Comparison of ENCODE assay signal across 15 mouse cellular contexts in the genomic region with DNA sequence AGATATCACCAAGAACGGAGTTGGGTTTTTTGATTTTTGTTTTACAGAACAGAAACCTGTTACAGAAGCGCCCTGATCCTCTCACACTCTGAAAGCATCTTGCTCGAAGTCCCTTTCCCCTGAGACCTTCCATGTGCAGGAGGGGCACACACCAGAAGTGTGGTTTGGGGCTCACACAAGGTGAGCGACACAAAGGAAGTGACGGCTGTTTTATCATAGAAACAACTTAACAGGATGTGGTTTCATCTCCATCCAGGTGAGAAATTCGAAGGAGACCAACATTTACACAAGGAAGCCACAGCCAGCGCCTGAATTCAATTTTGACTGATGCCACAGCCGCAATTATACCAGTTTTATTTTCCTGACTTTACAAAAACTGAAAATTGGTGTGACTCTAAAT. TPM values are rescaled to one million over a fixed set of nuclear protein-coding genes. Genes with fewer than 3 reads are reported as not detected.
A peak's percentile ranks its signal among the peaks of the same experiment; 100 is the strongest.
DNase-seq lines count a peak whose midpoint lies in the region; ATAC-seq and TF ChIP-seq lines count a peak whose summit lies in the region.
"Had no signal": no experiment of that assay in that cellular context is flagged by ENCODE, and none has a peak within 500 bp of the region (broad histone marks: within the 10 kb centered on the region; RNA-seq: fewer than 3 reads in every experiment).

No protein-coding gene starts in this region.

- DNase-seq in intestine, embryonic 14.5 days (ENCODE audit: low spot score): peak; percentile 23
- peak; percentile 80 for DNase-seq in A20 (ENCODE audit: low read depth, low spot score)
- peak; percentile 64 for DNase-seq in thymus, adult 2 months
- no peak for DNase-seq in midbrain, embryonic 14.5 days
- no peak for DNase-seq in forebrain, embryonic 14.5 days (ENCODE audit: low spot score)
- no peak for DNase-seq in right cerebral cortex, postnatal 36 days (ENCODE audit: low spot score in 2 of 2)
- DNase-seq: cerebellum, adult 18-20 months; gastrocnemius, postnatal 36 days; kidney, postnatal 4 days; right cerebral cortex, postnatal 25 days had no signal

- no peak overlapping the region for H3K27ac ChIP-seq in intestine, embryonic 14.5 days (ENCODE audit: low read depth)
- no peak overlapping the region for H3K27ac ChIP-seq in intestine, embryonic 15.5 days
- H3K27ac ChIP-seq in thymus, adult 2 months (ENCODE audit: control insufficient read depth, insufficient read depth, low read length): no peak overlapping the region; the same call in 1 of the 2 replicates
- H3K27ac ChIP-seq in midbrain, embryonic 14.5 days (replicated peaks; ENCODE audit: low read depth, low read length): no peak overlapping the region
- no peak overlapping the region for H3K27ac ChIP-seq in forebrain, embryonic 14.5 days (ENCODE audit: low read depth, low read length)
- H3K27ac ChIP-seq: heart, embryonic 13.5 days; limb, embryonic 10.5 days had no signal

- no peak overlapping the region for H3K9ac ChIP-seq in intestine, embryonic 14.5 days (ENCODE audit: low read length)
- no peak overlapping the region for H3K9ac ChIP-seq in intestine, embryonic 15.5 days
- H3K9ac ChIP-seq in midbrain, embryonic 14.5 days (replicated peaks; ENCODE audit: low read length): no peak overlapping the region
- no peak overlapping the region for H3K9ac ChIP-seq in forebrain, embryonic 14.5 days (ENCODE audit: low read length)
- H3K9ac ChIP-seq: heart, embryonic 13.5 days had no signal

- no peak overlapping the region for H3K4me3 ChIP-seq in intestine, embryonic 14.5 days (ENCODE audit: low read depth, low read length)
- no peak overlapping the region for H3K4me3 ChIP-seq in intestine, embryonic 15.5 days (replicated peaks)
- H3K4me3 ChIP-seq in thymus, adult 2 months (ENCODE audit: control insufficient read depth, insufficient read depth, low read length): no peak overlapping the region
- H3K4me3 ChIP-seq in midbrain, embryonic 14.5 days (replicated peaks; ENCODE audit: low read depth, low read length): no peak overlapping the region
- H3K4me3 ChIP-seq in forebrain, embryonic 14.5 days (ENCODE audit: low read depth, low read length): no peak overlapping the region
- H3K4me3 ChIP-seq: erythroblast, embryonic 14.5 days; heart, embryonic 13.5 days; limb, embryonic 10.5 days had no signal

- no peak for ATAC-seq in intestine, embryonic 14.5 days (replicated peaks; ENCODE audit: low FRiP score, low TSS enrichment, low read depth)
- no peak for ATAC-seq in intestine, embryonic 15.5 days
- ATAC-seq in hematopoietic stem cell, adult 5-6 weeks (replicated peaks in 1 of 2; ENCODE audit: insufficient read depth in 1 of 2, low FRiP score in 2 of 2, low TSS enrichment in 1 of 2, low read depth in 1 of 2, poor library complexity in 2 of 2, severe bottlenecking in 2 of 2): peak; percentile 63 to 65
- no peak for ATAC-seq in midbrain, embryonic 14.5 days (ENCODE audit: low FRiP score, low TSS enrichment)
- no peak for ATAC-seq in forebrain, embryonic 14.5 days

- no peak for TF ChIP-seq CTCF in thymus, adult 2 months (IDR thresholded peaks at IDR 0.05; ENCODE audit: borderline replicate concordance, control insufficient read depth, extremely low read depth, insufficient read depth, low read length, poor library complexity)

- H3K36me3 ChIP-seq in intestine, embryonic 14.5 days (ENCODE audit: control insufficient read depth, insufficient read depth, low read length): no peaks in the 10 kb centered on the region
- H3K36me3 ChIP-seq in intestine, embryonic 15.5 days: no peaks in the 10 kb centered on the region
- H3K36me3 ChIP-seq in thymus, adult 2 months (ENCODE audit: control insufficient read depth, insufficient read depth, low read length): no peaks in the 10 kb centered on the region
- H3K36me3 ChIP-seq in midbrain, embryonic 14.5 days (ENCODE audit: control insufficient read depth, insufficient read depth, low read length): no peaks in the 10 kb centered on the region
- no peaks in the 10 kb centered on the region for H3K36me3 ChIP-seq in forebrain, embryonic 14.5 days (ENCODE audit: control insufficient read depth, insufficient read depth, low read length)
- H3K36me3 ChIP-seq: heart, embryonic 13.5 days; limb, embryonic 10.5 days had no signal

- no peak for TF ChIP-seq POLR2A in thymus, adult 2 months (IDR thresholded peaks at IDR 0.05; ENCODE audit: control insufficient read depth, extremely low read depth, insufficient read depth, low read length, poor library complexity)

- no peak overlapping the region for H3K4me2 ChIP-seq in intestine, embryonic 14.5 days (ENCODE audit: low read length)
- H3K4me2 ChIP-seq in intestine, embryonic 15.5 days (replicated peaks): no peak overlapping the region
- H3K4me2 ChIP-seq in midbrain, embryonic 14.5 days (ENCODE audit: low read length): no peak overlapping the region
- no peak overlapping the region for H3K4me2 ChIP-seq in forebrain, embryonic 14.5 days (ENCODE audit: low read length)
- H3K4me2 ChIP-seq: heart, embryonic 13.5 days had no signal

- 84% methylated on average over 8 of the region's 8 CpGs for WGBS in intestine, embryonic 14.5 days
- WGBS in intestine, embryonic 15.5 days: 83% methylated on average over 8 of the region's 8 CpGs
- WGBS in thymus, adult 2 months: 9% methylated on average over 8 of the region's 8 CpGs
- WGBS in midbrain, embryonic 14.5 days: 92% methylated on average over 8 of the region's 8 CpGs
- WGBS in forebrain, embryonic 14.5 days: 88% methylated on average over 8 of the region's 8 CpGs

- no peaks in the 10 kb centered on the region for H3K9me3 ChIP-seq in intestine, embryonic 14.5 days (ENCODE audit: control insufficient read depth, low read length)
- no peaks in the 10 kb centered on the region for H3K9me3 ChIP-seq in intestine, embryonic 15.5 days
- H3K9me3 ChIP-seq in midbrain, embryonic 14.5 days (ENCODE audit: control insufficient read depth, low read length): no peaks in the 10 kb centered on the region
- H3K9me3 ChIP-seq in forebrain, embryonic 14.5 days (replicated peaks; ENCODE audit: control insufficient read depth, low read length): no peaks in the 10 kb centered on the region
- H3K9me3 ChIP-seq: heart, embryonic 13.5 days; limb, embryonic 10.5 days had no signal

- no peaks in the 10 kb centered on the region for H3K27me3 ChIP-seq in intestine, embryonic 14.5 days (replicated peaks; ENCODE audit: control insufficient read depth, insufficient read depth, low read length)
- H3K27me3 ChIP-seq in intestine, embryonic 15.5 days (replicated peaks): no peaks in the 10 kb centered on the region
- H3K27me3 ChIP-seq in thymus, adult 2 months (ENCODE audit: control insufficient read depth, insufficient read depth, low read length): no peaks in the 10 kb centered on the region
- no peaks in the 10 kb centered on the region for H3K27me3 ChIP-seq in midbrain, embryonic 14.5 days (ENCODE audit: control insufficient read depth, insufficient read depth, low read length)
- H3K27me3 ChIP-seq in forebrain, embryonic 14.5 days (replicated peaks; ENCODE audit: control insufficient read depth, insufficient read depth, low read length): no peaks in the 10 kb centered on the region
- H3K27me3 ChIP-seq: heart, embryonic 13.5 days had no signal

- H3K4me1 ChIP-seq in intestine, embryonic 14.5 days (replicated peaks; ENCODE audit: control insufficient read depth, insufficient read depth, low read length): no peaks in the 10 kb centered on the region
- H3K4me1 ChIP-seq in intestine, embryonic 15.5 days (replicated peaks): no peaks in the 10 kb centered on the region
- peaks cover 32% of the 10 kb centered on the region for H3K4me1 ChIP-seq in thymus, adult 2 months (replicated peaks; ENCODE audit: control insufficient read depth, insufficient read depth, low read length)
- H3K4me1 ChIP-seq in midbrain, embryonic 14.5 days (ENCODE audit: control insufficient read depth, insufficient read depth, low read length): no peaks in the 10 kb centered on the region
- no peaks in the 10 kb centered on the region for H3K4me1 ChIP-seq in forebrain, embryonic 14.5 days (ENCODE audit: control insufficient read depth, insufficient read depth, low read length)

RNA-seq across cellular contexts. Expression of gene Slc16a10, which starts 21.3 kb away (rescaled TPM):
- polyA plus RNA-seq in intestine, embryonic 14.5 days (2014; fragmentation: Nextera tagmentation; extraction: Ambion mirVana): 26.2 and 26.6 TPM in 2 replicates
- polyA plus RNA-seq in intestine, embryonic 15.5 days (2015; fragmentation: Nextera tagmentation; extraction: Ambion mirVana): 36.1 and 37.4 TPM in 2 replicates
- total RNA-seq in hematopoietic stem cell, adult 5-6 weeks (2017): 12.8 and 19.6 TPM in 2 replicates
- polyA plus RNA-seq in thymus, adult 2 months (2012; rRNA removed): 45.4 and 50.0 TPM in 2 replicates
- 1.2 and 3.2 TPM in 2 replicates for polyA plus RNA-seq in midbrain, embryonic 14.5 days (2014; fragmentation: Nextera tagmentation; extraction: Ambion mirVana)
- 2.2 and 2.7 TPM in 2 replicates for polyA plus RNA-seq in forebrain, embryonic 14.5 days (2014; fragmentation: Nextera tagmentation; extraction: Ambion mirVana)

Comparison
In these comparisons a context has a peak if more than half of its experiments do, and no peak if none do; other contexts are left out.
1. ATAC-seq: peak in hematopoietic stem cell, adult 5-6 weeks (2 of 2); none in intestine, embryonic 14.5 days (single experiment), intestine, embryonic 15.5 days (single experiment), midbrain, embryonic 14.5 days (single experiment) and forebrain, embryonic 14.5 days (single experiment).
2. DNase-seq: peak in intestine, embryonic 14.5 days (single experiment), A20 (single experiment) and thymus, adult 2 months (single experiment); none in midbrain, embryonic 14.5 days (single experiment), forebrain, embryonic 14.5 days (single experiment) and right cerebral cortex, postnatal 36 days (0 of 2).